Mouse (Mus musculus): ENCODE results near the gene Cox7a1. TPM values are rescaled to one million over a fixed set of nuclear protein-coding genes. Genes with fewer than 3 reads are reported as not detected.
A peak's percentile ranks its signal among the peaks of the same experiment; 100 is the strongest.
"Not testable (repeated sequence)": the region's sequence is repeated elsewhere in the genome, so short reads cannot be mapped to it uniquely, and the experiment has no call there.

Cox7a1 gene
- total RNA-seq, 2 experiments from 2014 or later, result 827 to 966 TPM

GRCm38 (mm10) chr7:30188344-30189115 is 4.6 kb downstream of the Cox7a1 start:
- intact Hi-C loops (cut with DNase I; ENCODE audit: low total_unique reads), result no loop called here

GRCm38 (mm10) chr7:30189116-30189491 is 5.2 kb downstream of the Cox7a1 start:
- DNase-seq, result no peak
- intact Hi-C loops (cut with DNase I; ENCODE audit: low total_unique reads), result no loop called here

More at GRCm38 (mm10) chr7:30188344-30189115, 4.6 kb downstream of the Cox7a1 start:
- DNase-seq, result no peak

GRCm38 (mm10) chr7:30192088-30192487 is 8.1 kb downstream of the Cox7a1 start:
- DNase-seq, result no peak
- intact Hi-C loops (cut with DNase I; ENCODE audit: low total_unique reads), result no loop called here

- intact Hi-C loops (cut with DNase I; ENCODE audit: low total_unique reads), result no loop called here
- DNase-seq, result peak; percentile 40
Observed at GRCm38 (mm10) chr7:30193013-30193412, 9.1 kb downstream of the Cox7a1 start.

GRCm38 (mm10) chr7:30193581-30194100 is 9.7 kb downstream of the Cox7a1 start:
- intact Hi-C loops (cut with DNase I; ENCODE audit: low total_unique reads), result no loop called here

GRCm38 (mm10) chr7:30194101-30194831 is 10.3 kb downstream of the Cox7a1 start:
- intact Hi-C loops (cut with DNase I; ENCODE audit: low total_unique reads), result no loop called here

More at GRCm38 (mm10) chr7:30193581-30194100, 9.7 kb downstream of the Cox7a1 start:
- peak; percentile 78 for DNase-seq

GRCm38 (mm10) chr7:30194884-30195283 is 10.9 kb downstream of the Cox7a1 start:
- DNase-seq, result peak; percentile 99
- intact Hi-C loops (cut with DNase I; ENCODE audit: low total_unique reads), result no loop called here

More at GRCm38 (mm10) chr7:30194101-30194831, 10.3 kb downstream of the Cox7a1 start:
- DNase-seq, result peak; percentile 62

- no peak for DNase-seq
- intact Hi-C loops (cut with DNase I; ENCODE audit: low total_unique reads), result no loop called here
Observed at GRCm38 (mm10) chr7:30195461-30195860, 11.5 kb downstream of the Cox7a1 start.

- intact Hi-C loops (cut with DNase I; ENCODE audit: low total_unique reads), result no loop called here
- DNase-seq, result no peak
Observed at GRCm38 (mm10) chr7:30196171-30196570, 12.2 kb downstream of the Cox7a1 start.

- intact Hi-C loops (cut with DNase I; ENCODE audit: low total_unique reads), result no loop called here
- DNase-seq, result no peak
Observed at GRCm38 (mm10) chr7:30197592-30198129, 13.7 kb downstream of the Cox7a1 start.

- intact Hi-C loops (cut with DNase I; ENCODE audit: low total_unique reads), result no loop called here
- peak; percentile 53 for DNase-seq
Observed at GRCm38 (mm10) chr7:30198481-30198971, 14.6 kb downstream of the Cox7a1 start, which contains the start of gene Capns1. Gene Capns1, minus strand, starts transcription at chr7:30198811.

- no peak for DNase-seq
- intact Hi-C loops (cut with DNase I; ENCODE audit: low total_unique reads), result loop anchor here (10.0 kb wide), 1 partner anchor 185 kb away; no protein-coding TSS in a partner anchor
Observed at GRCm38 (mm10) chr7:30199498-30200139, 15.7 kb downstream of the Cox7a1 start.

- DNase-seq, result no peak
- intact Hi-C loops (cut with DNase I; ENCODE audit: low total_unique reads), result loop anchor here (10.0 kb wide), 1 partner anchor 185 kb away; no protein-coding TSS in a partner anchor
Observed at GRCm38 (mm10) chr7:30200200-30200599, 16.3 kb downstream of the Cox7a1 start.

GRCm38 (mm10) chr7:30200661-30201060 is 16.7 kb downstream of the Cox7a1 start:
- not testable (repeated sequence) for DNase-seq
- intact Hi-C loops (cut with DNase I; ENCODE audit: low total_unique reads), result loop anchor here (10.0 kb wide), 1 partner anchor 186 kb away; no protein-coding TSS in a partner anchor

GRCm38 (mm10) chr7:30202895-30203690 is 19.1 kb downstream of the Cox7a1 start:
- DNase-seq, result peak; percentile 76
- intact Hi-C loops (cut with DNase I; ENCODE audit: low total_unique reads), result loop anchor here (10.0 kb wide), 1 partner anchor 188 kb away; no protein-coding TSS in a partner anchor

- DNase-seq, result no peak
- intact Hi-C loops (cut with DNase I; ENCODE audit: low total_unique reads), result loop anchor here (10.0 kb wide), 1 partner anchor 190 kb away; no protein-coding TSS in a partner anchor
Observed at GRCm38 (mm10) chr7:30204380-30204779, 20.4 kb downstream of the Cox7a1 start.

- intact Hi-C loops (cut with DNase I; ENCODE audit: low total_unique reads), result loop anchor here (10.0 kb wide), 1 partner anchor 191 kb away; no protein-coding TSS in a partner anchor
- DNase-seq, result peak; percentile 61
Observed at GRCm38 (mm10) chr7:30205383-30205782, 21.4 kb downstream of the Cox7a1 start.

- DNase-seq, result not testable (repeated sequence)
- intact Hi-C loops (cut with DNase I; ENCODE audit: low total_unique reads), result loop anchor here (10.0 kb wide), 1 partner anchor 192 kb away; no protein-coding TSS in a partner anchor
Observed at GRCm38 (mm10) chr7:30206364-30206763, 22.4 kb downstream of the Cox7a1 start.
